Mouse (Mus musculus): ENCODE results near the gene Ccdc88c. TPM values are rescaled to one million over a fixed set of nuclear protein-coding genes. Genes with fewer than 3 reads are reported as not detected.

Ccdc88c gene
- polyA plus RNA-seq, 1 experiment from 2014 or later: 4.5 TPM

GRCm38 (mm10) chr12:100887801-100888258 is 141.0 kb downstream of the Ccdc88c start:
- Histone ChIP-seq H3K4me3 (no peak overlapping the region), H3K9me3 (no peaks in the 10 kb centered on the region), H3K4me2 (0 out of 2 replicates have a peak overlapping the region, but pooled peaks have one; percentile 14), H3K36me3 (no peaks in the 10 kb centered on the region), H3K9ac (no peak overlapping the region), H3K27me3 (peaks cover 12% of the 10 kb centered on the region), H3K27ac (no peak overlapping the region), H3K4me1 (peaks cover 3% of the 10 kb centered on the region; the same call in 1 of the 2 replicates)
- no peak for ATAC-seq (ENCODE audit: insufficient number of reproducible peaks, insufficient read depth, low FRiP score, low TSS enrichment, low read depth)
- WGBS: 40% methylated on average over 12 of the region's 12 CpGs

GRCm38 (mm10) chr12:100886877-100887276 is 142.0 kb downstream of the Ccdc88c start:
- no peak overlapping the region for H3K4me2 ChIP-seq
- peaks cover 3% of the 10 kb centered on the region; the same call in 1 of the 2 replicates for H3K4me1 ChIP-seq
- H3K4me3 ChIP-seq: no peak overlapping the region
- H3K27ac ChIP-seq: no peak overlapping the region
- H3K9me3 ChIP-seq: no peaks in the 10 kb centered on the region
- H3K27me3 ChIP-seq: peaks cover 12% of the 10 kb centered on the region
- ATAC-seq (ENCODE audit: insufficient number of reproducible peaks, insufficient read depth, low FRiP score, low TSS enrichment, low read depth): no peak
- no peaks in the 10 kb centered on the region for H3K36me3 ChIP-seq
- H3K9ac ChIP-seq: no peak overlapping the region
- WGBS: 87% methylated on average over 4 of the region's 4 CpGs

- 94% methylated on average over 3 of the region's 3 CpGs for WGBS
Measured at GRCm38 (mm10) chr12:100885585-100885984, 143.3 kb downstream of the Ccdc88c start.

GRCm38 (mm10) chr12:100883168-100883567 is 145.7 kb downstream of the Ccdc88c start:
- WGBS: 74% methylated on average over 7 of the region's 7 CpGs
- Histone ChIP-seq H3K4me2 (no peak overlapping the region), H3K9me3 (no peaks in the 10 kb centered on the region), H3K27me3 (peaks cover 12% of the 10 kb centered on the region), H3K9ac (no peak overlapping the region), H3K4me3 (no peak overlapping the region), H3K27ac (no peak overlapping the region), H3K36me3 (no peaks in the 10 kb centered on the region), H3K4me1 (peaks cover 3% of the 10 kb centered on the region; the same call in 1 of the 2 replicates)
- ATAC-seq (ENCODE audit: insufficient number of reproducible peaks, insufficient read depth, low FRiP score, low TSS enrichment, low read depth): no peak

More at GRCm38 (mm10) chr12:100885585-100885984, 143.3 kb downstream of the Ccdc88c start:
- H3K4me3 ChIP-seq: no peak overlapping the region
- H3K36me3 ChIP-seq: no peaks in the 10 kb centered on the region
- H3K9me3 ChIP-seq: no peaks in the 10 kb centered on the region
- no peak overlapping the region for H3K4me2 ChIP-seq
- peaks cover 12% of the 10 kb centered on the region for H3K27me3 ChIP-seq
- H3K9ac ChIP-seq: no peak overlapping the region
- H3K27ac ChIP-seq: no peak overlapping the region
- no peak for ATAC-seq (ENCODE audit: insufficient number of reproducible peaks, insufficient read depth, low FRiP score, low TSS enrichment, low read depth)
- H3K4me1 ChIP-seq: peaks cover 3% of the 10 kb centered on the region; the same call in 1 of the 2 replicates

GRCm38 (mm10) chr12:100878556-100878955 is 150.3 kb downstream of the Ccdc88c start:
- H3K9ac ChIP-seq: no peak overlapping the region
- no peaks in the 10 kb centered on the region for H3K9me3 ChIP-seq
- H3K27me3 ChIP-seq: no peaks in the 10 kb centered on the region
- no peak overlapping the region for H3K4me2 ChIP-seq
- no peak for ATAC-seq (ENCODE audit: insufficient number of reproducible peaks, insufficient read depth, low FRiP score, low TSS enrichment, low read depth)
- no peaks in the 10 kb centered on the region for H3K4me1 ChIP-seq
- H3K36me3 ChIP-seq: no peaks in the 10 kb centered on the region
- no peak overlapping the region for H3K27ac ChIP-seq
- H3K4me3 ChIP-seq: no peak overlapping the region
- 93% methylated on average over 16 of the region's 16 CpGs for WGBS

- Histone ChIP-seq H3K36me3 (no peaks in the 10 kb centered on the region), H3K9ac (no peak overlapping the region), H3K4me2 (no peak overlapping the region), H3K4me3 (no peak overlapping the region), H3K27ac (no peak overlapping the region), H3K4me1 (no peaks in the 10 kb centered on the region), H3K27me3 (no peaks in the 10 kb centered on the region), H3K9me3 (no peaks in the 10 kb centered on the region)
- no peak for ATAC-seq (ENCODE audit: insufficient number of reproducible peaks, insufficient read depth, low FRiP score, low TSS enrichment, low read depth)
- WGBS: 77% methylated on average over 6 of the region's 6 CpGs
Measured at GRCm38 (mm10) chr12:100877936-100878335, 150.9 kb downstream of the Ccdc88c start.

- no peak overlapping the region for H3K4me2 ChIP-seq
- no peak overlapping the region for H3K9ac ChIP-seq
- H3K27ac ChIP-seq: no peak overlapping the region
- WGBS: 83% methylated on average over 6 of the region's 6 CpGs
- ATAC-seq (ENCODE audit: insufficient number of reproducible peaks, insufficient read depth, low FRiP score, low TSS enrichment, low read depth): no peak
- no peak overlapping the region for H3K4me3 ChIP-seq
- H3K4me1 ChIP-seq: no peaks in the 10 kb centered on the region
- H3K36me3 ChIP-seq: no peaks in the 10 kb centered on the region
- no peaks in the 10 kb centered on the region for H3K27me3 ChIP-seq
- no peaks in the 10 kb centered on the region for H3K9me3 ChIP-seq
Measured at GRCm38 (mm10) chr12:100875960-100876359, 152.9 kb downstream of the Ccdc88c start.

GRCm38 (mm10) chr12:100875553-100875952 is 153.3 kb downstream of the Ccdc88c start:
- Histone ChIP-seq H3K4me1 (no peaks in the 10 kb centered on the region), H3K27ac (no peak overlapping the region), H3K4me3 (no peak overlapping the region), H3K9ac (no peak overlapping the region), H3K9me3 (no peaks in the 10 kb centered on the region), H3K36me3 (no peaks in the 10 kb centered on the region), H3K27me3 (no peaks in the 10 kb centered on the region), H3K4me2 (no peak overlapping the region)
- ATAC-seq (ENCODE audit: insufficient number of reproducible peaks, insufficient read depth, low FRiP score, low TSS enrichment, low read depth): no peak
- WGBS: 67% methylated on average over 3 of the region's 3 CpGs

GRCm38 (mm10) chr12:100873612-100874011 is 155.2 kb downstream of the Ccdc88c start:
- Histone ChIP-seq H3K4me3 (no peak overlapping the region), H3K36me3 (no peaks in the 10 kb centered on the region), H3K27me3 (no peaks in the 10 kb centered on the region), H3K4me2 (no peak overlapping the region), H3K9ac (no peak overlapping the region), H3K4me1 (0 out of 2 replicates have a peak, but pooled peaks cover 2% of the 10 kb centered on the region), H3K27ac (no peak overlapping the region), H3K9me3 (no peaks in the 10 kb centered on the region)
- ATAC-seq (ENCODE audit: insufficient number of reproducible peaks, insufficient read depth, low FRiP score, low TSS enrichment, low read depth): no peak
- WGBS: 77% methylated on average over 3 of the region's 3 CpGs

- Histone ChIP-seq H3K4me1 (peaks cover 10% of the 10 kb centered on the region), H3K4me2 (no peak overlapping the region), H3K36me3 (no peaks in the 10 kb centered on the region), H3K27me3 (no peaks in the 10 kb centered on the region), H3K4me3 (no peak overlapping the region), H3K9ac (no peak overlapping the region), H3K9me3 (no peaks in the 10 kb centered on the region), H3K27ac (no peak overlapping the region)
- no peak for ATAC-seq (ENCODE audit: insufficient number of reproducible peaks, insufficient read depth, low FRiP score, low TSS enrichment, low read depth)
- 82% methylated on average over 2 of the region's 2 CpGs for WGBS
Measured at GRCm38 (mm10) chr12:100871841-100872240, 157.0 kb downstream of the Ccdc88c start.

- no peaks in the 10 kb centered on the region for H3K27me3 ChIP-seq
- no peak overlapping the region for H3K4me3 ChIP-seq
- WGBS: 90% methylated on average over 6 of the region's 6 CpGs
- no peaks in the 10 kb centered on the region for H3K36me3 ChIP-seq
- no peak overlapping the region for H3K9ac ChIP-seq
- no peak overlapping the region for H3K27ac ChIP-seq
- no peak overlapping the region for H3K4me2 ChIP-seq
- no peak for ATAC-seq (ENCODE audit: insufficient number of reproducible peaks, insufficient read depth, low FRiP score, low TSS enrichment, low read depth)
- peaks cover 10% of the 10 kb centered on the region for H3K4me1 ChIP-seq
- no peaks in the 10 kb centered on the region for H3K9me3 ChIP-seq
Measured at GRCm38 (mm10) chr12:100871234-100871633, 157.6 kb downstream of the Ccdc88c start.

GRCm38 (mm10) chr12:100868049-100868622 is 160.7 kb downstream of the Ccdc88c start:
- ATAC-seq (ENCODE audit: insufficient number of reproducible peaks, insufficient read depth, low FRiP score, low TSS enrichment, low read depth): no peak
- Histone ChIP-seq H3K9ac (no peak overlapping the region), H3K36me3 (no peaks in the 10 kb centered on the region), H3K27me3 (no peaks in the 10 kb centered on the region), H3K27ac (no peak overlapping the region; the same call in 1 of the 2 replicates), H3K4me1 (peaks cover 10% of the 10 kb centered on the region), H3K4me2 (no peak overlapping the region), H3K9me3 (no peaks in the 10 kb centered on the region), H3K4me3 (no peak overlapping the region)
- WGBS: 40% methylated on average over 4 of the region's 4 CpGs
